Mouse (Mus musculus) cerebellum, adult 2 months (tissue): ENCODE data around the gene Gstm7.
"Not testable (repeated sequence)": the region's sequence is repeated elsewhere in the genome, so short reads cannot be mapped to it uniquely, and the experiment has no call there.

Experiments used
- CTCF ChIP-seq: fragments of 200-500 bp; IDR thresholded peaks from 2 replicates; pipeline ENCODE4 v1.5.1; 2011; ENCODE audit warnings: low read depth, mild to moderate bottlenecking, control low read depth, low read length, moderate library complexity, borderline replicate concordance; ENCODE audit not compliant: insufficient read depth
- POLR2A ChIP-seq: fragments of 200-500 bp; IDR thresholded peaks from 2 replicates; pipeline ENCODE4 v1.6.1; 2011; ENCODE audit warnings: low read length, control low read depth, borderline replicate concordance; ENCODE audit not compliant: insufficient read depth

DNA sequence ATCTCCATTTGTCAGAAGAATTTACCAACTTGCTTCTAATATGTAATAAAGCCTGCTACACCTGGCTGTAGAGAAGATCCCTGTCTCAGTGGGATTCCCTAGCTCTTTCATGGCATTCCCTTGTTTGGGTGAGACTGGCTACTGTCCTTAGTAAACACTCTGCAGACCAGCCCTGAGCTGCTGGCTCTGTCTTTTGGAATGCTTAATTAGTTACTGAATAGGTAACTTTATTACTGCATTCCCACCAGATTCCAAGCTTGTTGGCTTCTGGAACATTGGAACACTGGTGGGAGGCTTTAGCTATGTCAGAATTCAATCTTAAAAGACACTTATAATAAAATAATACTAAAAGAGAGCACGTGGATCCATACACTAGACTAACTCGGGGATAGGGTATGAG is 42.4 kb downstream of the Gstm7 start:
- TF ChIP-seq CTCF, POLR2A: not testable (repeated sequence)
